Mouse (Mus musculus) ovary, adult 18-20 months (tissue): ENCODE results near the gene Foxk1.

ENCODE experiments used
- DNase-seq: peaks from one replicate; pipeline ENCODE4 v3.0.0; 2022; ENCODE audit warnings: low spot score, mixed read lengths

Gene Foxk1

GRCm38 (mm10) chr5:142400981-142401640 lies at the start of gene Foxk1:
Gene Foxk1, plus strand, starts transcription at chr5:142401497.
- DNase-seq = peak; percentile 81

GRCm38 (mm10) chr5:142352336-142352892 lies 48.9 kb upstream of the Foxk1 start:
- no peak for DNase-seq

GRCm38 (mm10) chr5:142355144-142355543 lies 46.2 kb upstream of the Foxk1 start:
- peak; percentile 63 for DNase-seq

- DNase-seq = no peak
These were observed 40.1 kb upstream of the Foxk1 start for GRCm38 (mm10) chr5:142361166-142361565.

GRCm38 (mm10) chr5:142362894-142363293 lies 38.4 kb upstream of the Foxk1 start:
- no peak for DNase-seq

GRCm38 (mm10) chr5:142364095-142364494 lies 37.2 kb upstream of the Foxk1 start:
- DNase-seq = no peak

GRCm38 (mm10) chr5:142367085-142368081 lies 33.9 kb upstream of the Foxk1 start:
- peak; percentile 94 for DNase-seq

GRCm38 (mm10) chr5:142368122-142368521 lies 33.2 kb upstream of the Foxk1 start:
- DNase-seq = no peak

- DNase-seq = no peak
These were observed 30.7 kb upstream of the Foxk1 start for GRCm38 (mm10) chr5:142370406-142371171.

GRCm38 (mm10) chr5:142371172-142372155 lies 29.8 kb upstream of the Foxk1 start:
- DNase-seq = no peak

GRCm38 (mm10) chr5:142372207-142372606 lies 29.1 kb upstream of the Foxk1 start:
- no peak for DNase-seq

- no peak for DNase-seq
These were observed 27.0 kb upstream of the Foxk1 start for GRCm38 (mm10) chr5:142374343-142374742.

GRCm38 (mm10) chr5:142375641-142376040 lies 25.7 kb upstream of the Foxk1 start:
- no peak for DNase-seq

GRCm38 (mm10) chr5:142376071-142376470 lies 25.2 kb upstream of the Foxk1 start:
- DNase-seq = no peak

- no peak for DNase-seq
These were observed 23.2 kb upstream of the Foxk1 start for GRCm38 (mm10) chr5:142378068-142378467.

GRCm38 (mm10) chr5:142380491-142380890 lies 20.8 kb upstream of the Foxk1 start:
- DNase-seq = no peak

GRCm38 (mm10) chr5:142384911-142385660 lies 16.2 kb upstream of the Foxk1 start:
- DNase-seq = no peak

- no peak for DNase-seq
These were observed 15.0 kb upstream of the Foxk1 start for GRCm38 (mm10) chr5:142386329-142386728.

- DNase-seq = no peak
These were observed 14.3 kb upstream of the Foxk1 start for GRCm38 (mm10) chr5:142386784-142387680.
